Mouse (Mus musculus) cerebellum, postnatal 4 days (tissue): ENCODE measurements at regions not wholly inside any gene's neighbourhood (a gene's known extent, or its start where the extent isn't known, plus 50 kb on each side); places are given as distances from the start of the nearest gene placed in this dataset.

Experiments used
- DNase-seq, 2 experiments: peaks; one replicate each; pipeline ENCODE4 v3.0.0; 2022; ENCODE audit warnings: low spot score in 2 of 2, mixed read lengths in 1 of 2

- no peak for DNase-seq
These were observed 494.3 kb downstream of the Cdh26 start for GRCm38 (mm10) chr2:178924456-178925115.

GRCm38 (mm10) chr2:178927038-178927660 lies 496.8 kb downstream of the Cdh26 start:
- no peak for DNase-seq

GRCm38 (mm10) chr2:178929033-178929432 lies 498.7 kb downstream of the Cdh26 start:
- no peak for DNase-seq

- no peak for DNase-seq
These were observed 499.8 kb downstream of the Cdh26 start for GRCm38 (mm10) chr2:178930125-178930524.

- DNase-seq: no peak
These were observed 493.8 kb upstream of the Cdh4 start for GRCm38 (mm10) chr2:178948471-178948870.

GRCm38 (mm10) chr2:178949103-178949502 lies 493.1 kb upstream of the Cdh4 start:
- no peak for DNase-seq

GRCm38 (mm10) chr2:178950304-178950703 lies 491.9 kb upstream of the Cdh4 start:
- DNase-seq: no peak

GRCm38 (mm10) chr2:178954420-178955067 lies 487.7 kb upstream of the Cdh4 start:
- DNase-seq: no peak

- no peak for DNase-seq
These were observed 483.4 kb upstream of the Cdh4 start for GRCm38 (mm10) chr2:178958829-178959228.

- no peak for DNase-seq
These were observed 482.6 kb upstream of the Cdh4 start for GRCm38 (mm10) chr2:178959603-178960002.

GRCm38 (mm10) chr2:178967584-178968365 lies 474.5 kb upstream of the Cdh4 start:
- no peak for DNase-seq

- DNase-seq: no peak
These were observed 472.5 kb upstream of the Cdh4 start for GRCm38 (mm10) chr2:178969732-178970131.

- no peak for DNase-seq
These were observed 466.9 kb upstream of the Cdh4 start for GRCm38 (mm10) chr2:178975366-178975765.

GRCm38 (mm10) chr2:178976046-178976445 lies 466.2 kb upstream of the Cdh4 start:
- DNase-seq: no peak

GRCm38 (mm10) chr2:178976495-178976894 lies 465.7 kb upstream of the Cdh4 start:
- no peak for DNase-seq

- no peak for DNase-seq
These were observed 462.8 kb upstream of the Cdh4 start for GRCm38 (mm10) chr2:178979451-178979850.

GRCm38 (mm10) chr2:178981736-178982502 lies 460.3 kb upstream of the Cdh4 start:
- no peak for DNase-seq

GRCm38 (mm10) chr2:178983801-178984200 lies 458.4 kb upstream of the Cdh4 start:
- DNase-seq: no peak

GRCm38 (mm10) chr2:178987935-178988334 lies 454.3 kb upstream of the Cdh4 start:
- DNase-seq: no peak

- DNase-seq: no peak
These were observed 452.9 kb upstream of the Cdh4 start for GRCm38 (mm10) chr2:178989291-178989690.

- no peak for DNase-seq
These were observed 452.4 kb upstream of the Cdh4 start for GRCm38 (mm10) chr2:178989784-178990183.

GRCm38 (mm10) chr2:178990959-178991358 lies 451.3 kb upstream of the Cdh4 start:
- no peak for DNase-seq
